Mouse (Mus musculus): ENCODE results near the gene Jdp2. TPM values are rescaled to one million over a fixed set of nuclear protein-coding genes. Genes with fewer than 3 reads are reported as not detected.

The Jdp2 gene
- polyA plus RNA-seq, 1 experiment: 45.8 TPM

DNA sequence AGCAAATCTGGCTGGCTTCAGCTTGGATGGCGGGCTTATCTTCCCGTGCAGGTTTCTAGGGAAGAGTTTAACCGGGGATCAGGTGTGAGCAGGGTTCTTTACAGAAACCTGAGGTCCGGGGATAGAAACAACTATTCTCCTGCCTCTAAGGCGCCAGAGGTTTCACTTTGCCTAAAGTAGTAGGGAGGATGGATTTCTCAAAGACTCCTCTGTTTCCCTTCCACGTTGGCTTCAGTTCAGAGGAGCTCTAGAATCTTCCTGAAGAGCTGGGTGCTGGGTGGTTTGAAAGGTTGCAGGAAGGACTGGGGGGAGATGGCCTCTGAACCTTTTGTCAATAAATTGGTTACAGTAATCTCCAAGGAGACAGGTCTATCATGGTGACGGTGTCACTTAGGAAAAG, 1.8 kb downstream of the Jdp2 start:
- no peak for DNase-seq (ENCODE audit: extremely low spot score in 1 of 2, low spot score in 1 of 2)

DNA sequence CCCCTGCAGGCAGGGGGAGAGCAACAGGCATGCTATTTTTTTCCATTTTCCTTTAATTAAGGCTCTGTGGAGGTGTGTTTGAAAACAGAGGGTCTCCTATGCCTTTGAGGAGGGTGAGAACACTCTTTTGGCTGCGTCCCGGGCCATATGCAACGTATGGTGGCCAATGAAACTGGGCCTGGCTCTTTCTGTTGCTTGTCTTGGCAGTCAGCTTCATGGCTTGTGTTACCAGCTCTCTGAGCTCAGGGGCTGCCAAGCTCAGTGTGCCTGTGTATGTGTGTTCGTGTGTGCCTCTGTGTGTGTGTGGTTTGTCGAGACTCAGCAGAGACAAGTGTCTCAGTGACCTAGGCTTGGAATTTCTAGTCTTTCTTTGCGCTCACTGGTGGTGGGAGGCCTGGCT, 2.7 kb downstream of the Jdp2 start:
- DNase-seq (ENCODE audit: extremely low spot score in 1 of 2, low spot score in 1 of 2): no peak

DNA sequence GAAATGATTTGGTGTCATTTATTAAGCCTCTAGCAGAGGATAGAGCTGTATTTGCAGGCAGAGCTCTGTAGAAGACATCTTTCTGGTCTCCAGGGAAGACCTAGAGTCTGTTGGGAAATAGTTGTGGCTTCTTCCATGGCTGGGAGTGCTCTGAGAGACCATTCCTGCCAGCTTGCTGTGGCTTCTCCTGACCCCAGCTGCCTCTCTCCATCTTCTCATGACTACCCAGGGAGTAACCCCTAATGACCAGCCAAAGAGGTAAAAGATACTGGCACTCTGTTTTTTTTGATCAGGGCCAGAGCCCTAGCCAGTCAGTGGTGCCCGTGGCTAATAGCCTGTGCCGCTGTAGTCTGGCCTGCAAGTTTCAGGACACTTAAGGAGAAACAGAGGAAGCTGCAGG, 3.3 kb downstream of the Jdp2 start:
- DNase-seq (ENCODE audit: extremely low spot score in 1 of 2, low spot score in 1 of 2): no peak

DNA sequence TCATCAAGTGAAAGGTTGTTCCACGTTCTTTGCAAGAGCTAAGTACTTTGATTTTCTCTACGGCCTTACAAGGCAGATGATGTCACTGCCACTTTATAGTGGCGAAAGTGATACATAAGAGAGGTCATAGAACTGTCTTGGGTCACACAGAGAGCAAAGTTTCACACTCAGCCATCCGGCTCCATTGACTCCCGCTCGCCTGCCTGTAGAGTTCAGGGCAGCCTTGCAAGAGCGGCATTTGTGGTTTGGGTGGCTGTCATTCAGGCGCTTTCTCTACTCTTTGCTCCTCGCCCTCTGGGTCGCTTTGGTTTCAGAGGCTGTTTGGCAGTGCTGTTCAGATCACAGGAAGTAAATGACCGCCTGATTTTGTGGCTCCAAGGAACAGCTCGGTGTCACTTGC, 4.0 kb downstream of the Jdp2 start:
- no peak for DNase-seq (ENCODE audit: extremely low spot score in 1 of 2, low spot score in 1 of 2)

DNA sequence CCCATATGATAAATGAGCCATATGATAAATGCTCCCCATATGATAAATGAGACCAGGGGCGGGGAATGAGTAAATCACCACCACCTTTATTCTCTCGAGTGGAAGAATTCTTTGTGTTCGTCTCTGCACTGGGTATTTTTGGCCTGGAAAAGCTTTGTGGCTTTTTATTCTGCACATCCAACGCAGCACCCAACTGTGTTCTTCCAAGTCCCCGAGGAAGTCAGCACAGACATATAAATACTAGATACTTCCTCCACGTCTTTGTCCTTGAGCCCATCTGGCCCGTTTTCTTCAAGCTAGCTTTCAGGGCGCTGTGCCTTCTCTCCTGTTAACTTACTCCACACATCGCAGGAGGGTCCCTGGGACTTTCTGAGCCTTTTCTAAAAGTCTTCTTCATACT, 4.9 kb downstream of the Jdp2 start:
- peak; percentile 69 to 78 for DNase-seq (ENCODE audit: extremely low spot score in 1 of 2, low spot score in 1 of 2)

DNA sequence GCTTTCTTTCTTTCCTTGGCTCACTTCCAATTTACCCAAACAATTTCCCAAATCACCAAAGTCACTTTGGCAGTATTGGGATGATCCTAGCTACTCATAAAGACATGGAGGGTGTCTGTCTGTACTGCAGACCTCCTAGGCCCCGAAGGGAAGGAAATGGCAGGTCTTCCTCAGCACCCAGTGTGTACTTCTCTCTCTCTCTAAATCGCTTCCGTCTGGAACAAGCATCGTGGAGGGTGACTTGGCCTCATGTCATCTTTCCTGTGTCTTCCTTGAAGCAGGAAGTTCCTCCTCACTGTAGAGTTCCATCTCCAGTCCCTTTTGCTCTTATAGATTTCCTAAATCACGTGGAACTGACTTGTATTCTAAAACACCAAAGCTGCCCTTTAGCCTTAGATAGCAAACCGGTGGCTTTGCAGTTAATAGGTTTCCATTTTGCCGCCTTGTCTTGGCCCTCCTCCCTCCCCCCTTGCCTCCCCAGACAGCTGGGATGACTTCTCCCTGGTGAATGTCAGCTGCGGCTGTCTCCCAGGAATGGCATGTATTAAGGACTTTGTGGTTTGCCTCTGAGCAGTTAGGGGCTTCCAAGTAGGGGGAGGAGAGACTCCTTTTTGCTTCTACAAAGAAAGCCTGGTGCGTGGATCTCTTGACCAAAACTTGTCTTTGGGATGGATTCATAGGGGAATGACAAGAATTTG, 5.6 kb downstream of the Jdp2 start:
- no peak for DNase-seq (ENCODE audit: extremely low spot score in 1 of 2, low spot score in 1 of 2)

DNA sequence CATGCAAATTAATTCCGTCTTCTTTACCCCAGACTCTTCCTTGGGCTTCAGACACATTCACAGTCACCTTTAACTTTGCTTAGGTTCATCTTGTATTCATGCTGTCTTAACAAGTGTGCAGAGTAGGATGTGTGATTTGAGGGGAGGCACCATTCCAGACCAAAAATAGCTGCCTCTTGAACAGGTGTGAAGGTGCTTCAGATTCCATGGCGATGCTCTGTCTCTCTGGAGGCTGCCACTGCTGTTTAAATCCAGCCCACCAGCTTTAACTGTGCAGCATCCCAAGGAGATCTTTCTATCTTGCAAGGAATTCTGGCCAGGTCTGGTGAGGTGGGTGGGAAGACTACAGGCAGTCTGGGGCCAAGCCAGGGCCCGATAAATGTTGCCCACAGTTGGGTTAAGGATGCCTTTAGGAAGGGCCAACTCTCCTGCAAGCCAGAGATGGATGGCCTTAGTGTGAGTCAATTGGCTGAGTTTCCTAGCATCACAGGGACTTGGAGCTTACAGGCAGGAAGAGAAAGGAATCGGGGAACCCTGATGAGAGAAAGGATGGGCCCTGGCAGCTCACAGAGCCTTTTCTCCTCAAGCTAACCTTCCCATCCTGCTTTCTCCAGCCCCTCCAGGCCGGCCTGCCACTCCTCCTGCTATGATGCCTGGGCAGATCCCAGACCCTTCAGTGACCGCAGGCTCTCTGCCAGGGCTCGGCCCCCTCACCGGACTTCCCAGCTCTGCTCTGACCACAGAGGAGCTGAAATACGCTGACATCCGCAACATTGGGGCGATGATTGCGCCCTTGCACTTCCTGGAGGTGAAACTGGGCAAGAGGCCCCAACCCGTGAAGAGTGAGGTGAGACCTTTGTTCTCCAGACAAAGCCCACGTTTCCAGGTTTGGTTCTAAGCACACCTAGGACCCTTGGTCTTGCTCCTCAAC, 9.0 kb downstream of the Jdp2 start:
- DNase-seq (ENCODE audit: extremely low spot score in 1 of 2, low spot score in 1 of 2): peak in 1 of 2 experiments; percentile 64

DNA sequence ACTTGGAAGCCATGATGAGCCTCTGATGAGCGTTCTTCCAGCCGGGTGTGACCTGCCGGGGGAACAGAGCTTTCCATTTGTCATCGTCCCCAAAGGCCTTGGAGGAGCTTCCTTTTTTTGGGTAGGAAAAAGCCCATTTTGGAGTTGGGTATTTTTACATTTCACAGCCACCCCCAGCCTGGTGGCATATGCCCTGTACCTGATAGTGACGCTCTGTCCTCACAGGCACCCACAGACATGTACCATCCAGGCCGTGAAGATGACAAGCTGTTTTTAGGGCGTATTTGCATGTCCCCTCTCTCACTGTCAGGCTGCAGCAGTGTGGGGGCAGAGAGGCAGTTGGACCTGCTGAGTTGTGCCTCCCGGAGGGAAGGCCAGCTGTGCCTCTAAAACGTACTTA, 11.3 kb downstream of the Jdp2 start:
- DNase-seq (ENCODE audit: extremely low spot score in 1 of 2, low spot score in 1 of 2): peak; percentile 79 to 81

DNA sequence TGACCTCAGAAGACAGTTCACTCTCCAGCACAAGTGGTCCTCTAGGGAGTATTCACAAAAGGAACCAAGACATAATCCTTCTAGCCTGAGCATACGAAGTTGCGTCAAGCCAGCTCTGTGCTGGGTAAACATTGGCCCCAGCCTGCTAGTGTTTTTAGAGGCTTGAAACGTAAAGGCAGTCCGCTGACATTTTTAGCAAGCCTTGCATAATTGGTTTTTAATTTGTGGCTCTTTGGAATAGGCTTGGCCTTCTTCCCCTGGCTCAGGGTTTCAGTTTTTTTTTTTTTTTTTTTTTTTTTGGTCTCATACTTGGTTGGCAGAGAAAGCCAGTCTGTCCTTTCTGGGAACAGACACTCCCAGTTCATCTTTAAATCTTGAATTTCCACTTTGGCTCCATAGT, 15.3 kb downstream of the Jdp2 start:
- DNase-seq (ENCODE audit: extremely low spot score in 1 of 2, low spot score in 1 of 2): peak in 1 of 2 experiments; percentile 54

DNA sequence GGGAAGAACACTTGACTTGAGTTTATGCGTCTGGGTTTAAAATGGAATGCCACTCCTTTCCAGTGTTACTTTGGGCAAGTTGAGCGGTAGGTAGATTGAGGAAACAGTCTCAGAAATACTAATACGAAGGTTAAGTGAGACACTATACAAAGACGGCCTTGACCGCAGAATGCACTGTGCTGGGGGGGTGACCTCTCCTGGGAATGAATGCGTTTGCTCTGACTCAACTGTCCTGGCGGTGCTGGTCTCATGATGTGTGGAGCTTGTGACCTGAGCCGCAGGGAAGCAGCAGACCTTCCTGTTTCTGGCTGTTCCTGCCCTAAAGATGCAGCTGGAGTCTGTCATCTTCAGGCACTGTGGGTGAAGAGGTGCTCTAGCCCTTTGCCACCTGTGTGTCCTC, 16.7 kb downstream of the Jdp2 start:
- DNase-seq (ENCODE audit: extremely low spot score in 1 of 2, low spot score in 1 of 2): no peak

DNA sequence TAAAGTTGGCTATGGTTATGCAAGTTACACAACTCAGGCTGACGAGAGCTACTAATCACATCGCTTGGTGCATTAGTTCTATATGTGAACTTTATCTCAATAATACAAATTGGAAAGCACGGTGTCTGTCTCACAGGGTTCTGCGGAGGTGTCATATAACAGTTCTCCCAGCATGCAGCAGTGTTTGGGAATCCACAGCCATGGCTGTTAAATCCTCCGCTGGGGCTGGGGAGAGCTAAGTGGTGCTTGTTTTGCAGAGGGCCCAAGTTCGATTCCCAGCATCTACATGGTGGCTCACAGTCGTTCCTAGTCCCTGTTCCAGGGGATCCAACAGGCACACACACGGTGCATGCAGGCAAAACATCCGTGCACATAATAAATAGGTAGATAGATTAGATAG, 19.1 kb downstream of the Jdp2 start:
- DNase-seq (ENCODE audit: extremely low spot score in 1 of 2, low spot score in 1 of 2): no peak

DNA sequence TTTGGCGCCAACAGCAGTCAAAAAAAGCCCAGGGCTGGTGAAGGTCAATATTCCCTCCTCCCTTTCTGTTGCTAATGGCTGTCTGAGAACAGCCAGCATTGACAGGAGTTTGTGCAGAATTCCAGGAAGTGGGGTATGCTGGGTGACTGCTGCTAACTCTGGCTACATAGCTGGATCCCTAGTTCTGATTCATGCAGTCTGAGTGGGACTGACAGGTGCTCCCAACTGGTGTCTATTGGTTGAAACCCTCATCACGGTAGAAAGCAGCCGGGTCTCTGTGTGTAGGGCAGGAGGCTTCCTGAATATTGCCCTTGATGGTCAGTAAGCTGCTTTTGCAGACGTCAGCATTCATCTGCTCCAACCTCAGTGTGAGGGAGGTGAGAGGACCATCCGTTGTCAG, 19.6 kb downstream of the Jdp2 start:
- no peak for DNase-seq (ENCODE audit: extremely low spot score in 1 of 2, low spot score in 1 of 2)

DNA sequence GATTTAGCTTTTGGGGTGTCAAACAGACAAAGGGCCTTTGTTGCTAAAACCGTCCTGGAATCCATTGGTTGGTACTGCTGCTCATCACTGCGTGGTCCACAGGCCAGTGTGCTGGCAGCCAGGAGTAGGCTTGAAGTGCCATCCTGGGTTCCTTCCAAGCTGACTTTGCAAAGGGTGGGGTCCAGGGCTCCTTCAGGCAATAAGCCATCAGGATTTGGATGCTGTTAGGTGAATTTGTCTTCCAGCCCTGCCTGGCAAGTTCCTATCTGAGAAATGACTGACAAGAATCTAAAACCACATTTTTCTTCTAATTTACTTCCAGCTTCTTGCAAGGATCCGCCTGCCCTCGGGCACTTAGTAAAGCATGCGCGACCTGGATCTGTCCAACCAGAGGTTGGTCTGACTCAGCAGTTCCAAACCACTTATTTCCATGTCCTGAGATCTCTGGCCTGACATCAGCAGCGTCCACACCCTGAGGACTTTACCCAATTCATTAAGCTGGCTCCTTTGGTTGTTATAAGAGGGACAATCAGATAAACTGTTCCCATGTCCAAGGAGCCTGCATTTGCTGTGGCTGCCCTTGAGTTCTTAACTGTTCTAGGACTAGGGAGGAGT, 20.6 kb downstream of the Jdp2 start:
- DNase-seq (ENCODE audit: extremely low spot score in 1 of 2, low spot score in 1 of 2): no peak

DNA sequence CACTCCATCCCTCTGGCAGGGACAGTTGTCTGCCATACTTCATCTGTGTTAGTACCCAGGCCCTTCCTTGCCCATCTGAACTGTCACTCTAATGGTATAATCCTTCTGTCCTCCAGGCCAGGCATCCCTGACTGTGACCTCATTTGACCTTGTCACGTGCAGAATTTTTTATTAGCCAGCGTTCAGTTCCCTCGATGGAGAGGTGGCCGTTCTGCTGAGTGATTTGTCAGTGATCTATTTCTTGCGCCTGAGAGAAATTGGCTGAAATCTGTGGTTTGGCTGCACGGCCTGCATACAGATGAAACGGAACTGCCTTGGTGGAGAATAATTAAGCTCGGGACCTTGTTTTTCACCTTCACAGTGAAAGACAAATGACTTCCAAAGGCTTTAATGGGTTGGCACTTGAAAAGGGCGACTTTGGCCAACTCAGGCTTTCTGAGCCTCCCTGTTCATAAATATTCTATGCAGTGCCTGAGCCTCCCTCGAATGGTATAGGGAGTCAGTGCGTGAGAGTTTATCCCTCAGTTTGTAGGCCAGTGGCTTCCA, 21.1 kb downstream of the Jdp2 start:
- DNase-seq (ENCODE audit: extremely low spot score in 1 of 2, low spot score in 1 of 2): peak in 1 of 2 experiments; percentile 47

DNA sequence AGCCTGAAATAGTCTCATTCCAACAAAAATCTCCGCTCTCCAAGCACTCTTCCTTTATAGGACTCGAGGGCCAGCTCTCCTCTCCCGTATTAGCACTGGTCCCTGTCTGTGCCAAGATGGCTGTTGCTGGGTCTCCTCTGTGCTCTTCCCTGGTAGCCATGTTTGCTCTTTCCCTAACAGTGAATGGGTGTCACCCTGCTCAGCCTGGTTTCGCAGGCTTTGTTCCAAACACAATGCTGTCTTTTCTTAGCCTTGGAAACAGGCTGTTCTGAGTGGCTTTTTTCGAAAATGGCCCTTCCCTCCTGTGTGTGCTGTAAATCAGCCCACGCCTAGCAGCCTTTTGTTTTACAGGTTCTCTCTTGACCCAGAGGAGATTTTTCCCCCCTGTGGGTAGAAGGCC, 22.2 kb downstream of the Jdp2 start:
- no peak for DNase-seq (ENCODE audit: extremely low spot score in 1 of 2, low spot score in 1 of 2)

DNA sequence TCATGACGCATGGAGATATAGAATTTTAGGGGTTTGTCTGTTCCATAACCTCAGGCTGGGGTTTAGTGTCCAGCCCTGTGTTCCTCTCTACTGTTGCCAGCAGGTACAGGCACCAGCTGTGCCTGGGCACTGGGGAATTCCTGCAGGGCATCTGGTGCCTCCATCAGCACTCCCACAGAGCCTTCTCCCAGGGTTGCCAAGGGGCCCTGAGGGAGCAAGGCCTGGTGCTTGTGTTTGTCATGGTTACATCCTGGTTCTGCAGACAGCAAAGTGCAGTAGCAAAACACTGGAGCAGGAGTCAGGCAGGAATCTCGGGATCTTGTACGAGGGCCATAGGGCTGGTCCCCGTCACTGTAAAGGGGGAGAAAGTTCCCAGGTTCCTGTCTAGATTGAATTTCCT, 22.8 kb downstream of the Jdp2 start:
- no peak for DNase-seq (ENCODE audit: extremely low spot score in 1 of 2, low spot score in 1 of 2)

DNA sequence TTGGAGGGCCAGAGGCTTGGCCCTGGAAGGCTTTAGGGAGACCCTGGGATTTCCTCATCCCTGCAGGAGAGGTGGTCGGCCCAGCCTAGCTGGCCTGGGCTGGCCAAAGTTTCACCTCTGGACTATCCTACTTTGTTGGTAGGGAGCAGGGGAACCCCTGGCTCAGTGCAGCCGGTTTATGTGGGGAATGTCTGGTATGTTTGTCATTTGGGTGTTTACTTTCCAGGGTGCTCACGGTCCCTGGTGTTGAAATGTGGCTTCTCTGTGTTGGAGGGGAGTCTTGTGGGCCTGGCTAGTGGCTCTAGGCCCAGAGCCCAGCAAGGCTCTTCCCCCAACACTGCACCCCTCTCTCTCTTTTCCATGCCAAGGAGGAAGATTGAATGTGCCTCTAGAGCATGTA, 24.9 kb downstream of the Jdp2 start:
- no peak for DNase-seq (ENCODE audit: extremely low spot score in 1 of 2, low spot score in 1 of 2)

DNA sequence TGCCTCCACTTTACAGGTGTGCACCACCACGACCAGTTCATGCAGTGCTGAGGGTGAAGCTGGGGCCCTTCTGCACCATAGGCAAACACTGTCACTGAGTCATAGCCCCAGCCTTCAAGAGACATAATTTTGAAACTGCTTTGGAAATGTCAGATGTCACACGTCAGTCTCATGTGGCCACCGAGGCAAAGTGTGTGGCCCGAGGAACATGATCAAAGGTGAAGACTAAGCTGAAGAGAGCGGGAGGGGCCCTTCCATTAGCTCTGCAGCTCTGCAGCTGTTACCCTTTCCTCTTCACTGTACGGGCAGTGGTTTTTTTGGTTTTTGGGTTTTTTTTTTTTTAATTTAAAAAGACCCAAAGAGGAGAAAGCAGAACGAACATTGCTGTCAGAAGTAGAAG, 25.8 kb downstream of the Jdp2 start:
- DNase-seq (ENCODE audit: extremely low spot score in 1 of 2, low spot score in 1 of 2): no peak

DNA sequence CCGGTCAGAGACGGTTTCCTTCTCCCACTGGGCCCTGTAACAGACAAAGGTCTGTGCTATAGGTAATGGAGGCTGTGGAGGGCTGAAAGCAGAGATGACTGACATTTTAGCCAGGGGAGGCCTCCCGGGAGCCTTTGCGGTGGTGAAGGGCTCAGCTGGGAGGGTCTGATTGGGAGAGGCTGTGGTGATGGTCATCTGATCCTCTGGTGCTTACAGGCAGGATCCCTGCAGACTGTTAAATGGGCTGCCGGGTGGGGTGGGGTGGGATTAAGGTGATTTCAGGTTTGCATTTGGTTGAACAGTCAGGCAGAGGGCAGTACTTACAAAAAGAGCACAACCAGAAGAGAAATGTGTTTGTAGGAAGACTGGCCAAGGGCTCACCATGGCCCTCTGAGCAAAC, 27.0 kb downstream of the Jdp2 start:
- no peak for DNase-seq (ENCODE audit: extremely low spot score in 1 of 2, low spot score in 1 of 2)

DNA sequence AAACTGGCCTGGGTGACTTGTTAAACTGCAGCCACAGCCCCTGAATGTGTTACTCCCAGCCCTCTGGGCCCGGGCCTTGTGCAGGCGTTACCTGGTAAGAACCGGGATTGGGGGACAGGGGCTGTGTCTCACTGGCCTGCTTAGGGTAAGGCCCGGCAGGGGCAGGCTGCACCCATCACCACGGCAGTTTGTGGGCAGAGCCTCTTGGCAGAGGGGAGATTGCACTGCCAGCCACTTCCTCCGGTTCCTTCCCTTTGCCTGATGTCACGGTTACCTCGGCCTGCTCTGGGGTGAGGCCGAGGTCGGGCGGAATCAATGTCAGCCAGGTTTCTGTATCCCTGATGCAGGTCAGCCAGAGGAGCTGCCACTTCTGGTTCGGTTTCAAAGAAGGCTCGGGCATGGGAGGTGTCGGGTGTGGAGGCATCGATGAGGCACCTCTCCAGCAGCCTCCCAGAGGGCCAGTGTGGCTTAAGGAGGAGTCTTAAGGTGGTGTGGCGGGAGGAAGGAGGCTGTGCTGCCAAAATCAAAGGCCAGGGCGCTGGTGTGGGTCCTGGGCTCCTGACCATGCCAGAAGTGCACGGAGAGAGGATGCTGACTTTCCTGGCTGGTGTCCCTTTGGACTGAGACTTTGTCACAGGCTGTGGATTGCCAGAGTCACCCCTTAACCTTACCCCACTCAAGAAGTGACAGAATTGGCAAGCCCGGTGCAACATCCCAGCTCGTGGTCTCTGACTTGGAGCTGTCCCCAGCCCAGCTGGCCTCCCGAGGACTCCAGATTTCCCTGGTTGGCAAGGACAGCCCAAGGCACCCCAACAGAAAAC, 31.0 kb downstream of the Jdp2 start:
- DNase-seq (ENCODE audit: extremely low spot score in 1 of 2, low spot score in 1 of 2): no peak
